Mouse (Mus musculus) spleen, postnatal 36 days (tissue): ENCODE data around the gene Tph1.
"Not testable (repeated sequence)": the region's sequence is repeated elsewhere in the genome, so short reads cannot be mapped to it uniquely, and the experiment has no call there.

Experiments
- DNase-seq, 2 experiments: peaks; one replicate each; pipeline ENCODE4 v3.0.0; 2022; ENCODE audit warnings: low spot score in 2 of 2, mixed read lengths in 1 of 2

The Tph1 gene

GRCm38 (mm10) chr7:46672160-46672672, at the start of gene Tph1:
Tph1 (minus strand) TSS chr7:46672537.
- no peak for DNase-seq

GRCm38 (mm10) chr7:46720460-46720859, 48.1 kb upstream of the Tph1 start:
- DNase-seq, result no peak

- no peak for DNase-seq
Measured at GRCm38 (mm10) chr7:46719526-46719925, 47.2 kb upstream of the Tph1 start.

GRCm38 (mm10) chr7:46718591-46719270, 46.4 kb upstream of the Tph1 start:
- DNase-seq, result no peak

- DNase-seq, result peak; percentile 11 to 24
Measured at GRCm38 (mm10) chr7:46716897-46717296, 44.6 kb upstream of the Tph1 start.

- no peak for DNase-seq
Measured at GRCm38 (mm10) chr7:46715600-46715999, 43.3 kb upstream of the Tph1 start, which contains the start of gene Saa3. Saa3 (minus strand) TSS chr7:46715700.

- peak; percentile 61 to 63 for DNase-seq
Measured at GRCm38 (mm10) chr7:46714518-46714917, 42.2 kb upstream of the Tph1 start.

- DNase-seq, result peak; percentile 43 to 46
Measured at GRCm38 (mm10) chr7:46712250-46712649, 39.9 kb upstream of the Tph1 start.

- peak; percentile 77 to 84 for DNase-seq
Measured at GRCm38 (mm10) chr7:46710390-46710844, 38.1 kb upstream of the Tph1 start, which contains the start of gene Saal1. Saal1 (minus strand) TSS chr7:46710680.

- no peak for DNase-seq
Measured at GRCm38 (mm10) chr7:46700521-46701025, 28.2 kb upstream of the Tph1 start.

GRCm38 (mm10) chr7:46696754-46697153, 24.4 kb upstream of the Tph1 start:
- no peak for DNase-seq

GRCm38 (mm10) chr7:46686827-46687226, 14.5 kb upstream of the Tph1 start:
- DNase-seq, result peak; percentile 55 to 57

- DNase-seq, result no peak
Measured at GRCm38 (mm10) chr7:46680732-46681131, 8.4 kb upstream of the Tph1 start.

GRCm38 (mm10) chr7:46679044-46679443, 6.7 kb upstream of the Tph1 start:
- DNase-seq, result not testable (repeated sequence)

GRCm38 (mm10) chr7:46678417-46678816, 6.1 kb upstream of the Tph1 start:
- DNase-seq, result no peak

GRCm38 (mm10) chr7:46676808-46677360, 4.5 kb upstream of the Tph1 start:
- no peak for DNase-seq

GRCm38 (mm10) chr7:46675886-46676285, 3.5 kb upstream of the Tph1 start:
- no peak for DNase-seq

GRCm38 (mm10) chr7:46675061-46675460, 2.7 kb upstream of the Tph1 start:
- DNase-seq, result no peak

- no peak for DNase-seq
Measured at GRCm38 (mm10) chr7:46667256-46667655, 5.1 kb downstream of the Tph1 start.

- DNase-seq, result no peak
Measured at GRCm38 (mm10) chr7:46665236-46665635, 7.1 kb downstream of the Tph1 start.

GRCm38 (mm10) chr7:46661591-46662090, 10.7 kb downstream of the Tph1 start:
- no peak for DNase-seq

GRCm38 (mm10) chr7:46652279-46652678, 20.1 kb downstream of the Tph1 start:
- DNase-seq, result no peak

GRCm38 (mm10) chr7:46650231-46650630, 22.1 kb downstream of the Tph1 start:
- DNase-seq, result not testable (repeated sequence)
